Mouse (Mus musculus) pancreas, adult 10 weeks (tissue): ENCODE measurements around the gene Prokr2. TPM values are rescaled to one million over a fixed set of nuclear protein-coding genes. Genes with fewer than 3 reads are reported as not detected.

Experiments
- polyA plus RNA-seq: library from polyadenylated mRNA; stranded (reverse); fragments of 350-450 nt; fragmentation: Illumina TruSeq; extraction: RNeasy Lipid Tissue Mini Kit (QIAGEN cat#74804); gene quantifications from one replicate; pipeline ENCODE4 v1.2.3, GENCODE M21; 2015; ENCODE audit warnings: low read depth, low replicate concordance; ENCODE audit not compliant: insufficient read depth

The Prokr2 gene
- not detected for polyA plus RNA-seq

DNA sequence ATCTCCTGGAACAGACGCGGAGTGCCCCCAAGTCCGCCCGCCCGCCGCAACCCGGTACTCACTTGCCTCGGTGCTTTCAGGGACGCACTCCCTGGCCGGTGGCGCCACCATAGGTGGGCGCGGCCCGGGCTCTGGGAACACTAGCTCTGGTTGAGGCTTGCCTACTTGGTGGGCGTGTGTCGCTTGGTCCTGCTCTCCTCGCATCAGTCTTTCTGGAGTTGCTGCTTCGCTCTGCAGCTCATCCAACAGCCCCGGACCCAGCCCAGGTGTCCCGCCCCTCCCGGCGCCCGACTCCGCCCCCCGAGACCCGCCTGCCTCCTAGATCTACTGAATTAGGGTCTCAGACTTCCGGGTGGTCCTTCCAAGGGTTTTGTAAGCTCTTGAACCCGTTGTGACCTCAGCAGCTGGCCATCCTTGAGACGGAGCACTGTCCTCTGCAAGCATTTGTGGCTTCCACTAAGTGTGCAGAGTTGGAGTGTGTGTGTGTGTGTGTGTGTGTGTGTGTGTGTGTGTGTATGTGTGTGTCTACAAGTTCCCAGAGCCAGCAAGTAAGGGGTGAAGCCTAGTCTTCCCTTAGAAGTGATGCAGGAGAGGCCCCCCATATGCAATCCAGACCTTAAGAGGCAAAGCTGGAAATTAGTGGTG lies at the start of gene Prokr2:
Gene Prokr2, minus strand, starts transcription at position 254 of the 645 bp plus-strand sequence.

Other genes with a start within 250 kb of the Prokr2 start
- gene Slc23a2, start 240.3 kb downstream of the Prokr2 start, polyA plus RNA-seq: 4.2 TPM
- gene Tmem230, start 137.6 kb downstream of the Prokr2 start, polyA plus RNA-seq: 8.0 TPM
- gene Pcna, start 132.1 kb downstream of the Prokr2 start, polyA plus RNA-seq: 15.1 TPM
- 13.3 TPM for gene Cds2, start 122.3 kb downstream of the Prokr2 start, polyA plus RNA-seq
- gene Gpcpd1, start 202.3 kb upstream of the Prokr2 start, polyA plus RNA-seq: 6.8 TPM